Mouse (Mus musculus) ES-E14 (cell line): ENCODE results near the gene Rap1a. TPM values are rescaled to one million over a fixed set of nuclear protein-coding genes. Genes with fewer than 3 reads are reported as not detected.

Experiments used
- DNase-seq: peaks from one replicate; pipeline ENCODE4 v3.0.0-alpha.2; 2013; ENCODE audit warnings: low read depth, low spot score
- H3K27ac ChIP-seq: 2 replicates; pipeline ENCODE4 v1.5.1; 2012; ENCODE audit warnings: low read depth, mild to moderate bottlenecking, low read length, moderate library complexity, mixed read lengths; ENCODE audit not compliant: poor library complexity, insufficient read depth, severe bottlenecking
- H3K36me3 ChIP-seq: 2 replicates; pipeline ENCODE4 v1.6.1; 2012; ENCODE audit warnings: mild to moderate bottlenecking, low read length, moderate library complexity, mixed read lengths; ENCODE audit not compliant: control insufficient read depth, poor library complexity, insufficient read depth, severe bottlenecking
- H3K4me1 ChIP-seq, 2 experiments: fragments of 150-350 bp in 1 of 2; sonication (generic) in 1 of 2; 2 replicates each; pipeline ENCODE4 v1.6.1; 2012; ENCODE audit warnings: low read length in 2 of 2, mild to moderate bottlenecking in 1 of 2, mixed read lengths in 1 of 2; ENCODE audit not compliant: control insufficient read depth in 2 of 2, insufficient read depth in 2 of 2, poor library complexity in 1 of 2
- H3K4me3 ChIP-seq, 2 experiments: fragments of 150-350 bp in 1 of 2; sonication (generic) in 1 of 2; 2 replicates each; pipeline ENCODE4 v1.5.1; 2012; ENCODE audit warnings: low read length in 2 of 2, low read depth in 1 of 2, mild to moderate bottlenecking in 1 of 2, mixed read lengths in 1 of 2; ENCODE audit not compliant: insufficient read depth in 1 of 2, poor library complexity in 1 of 2, severe bottlenecking in 1 of 2
- H3K9ac ChIP-seq: 2 replicates; pipeline ENCODE4 v1.6.1; 2012; ENCODE audit warnings: low read depth, mild to moderate bottlenecking, low read length, mixed read lengths; ENCODE audit not compliant: poor library complexity, insufficient read depth, severe bottlenecking
- H3K9me3 ChIP-seq: fragments of 150-350 bp; sonication (generic); 2 replicates; pipeline ENCODE4 v1.6.1; 2012; ENCODE audit warnings: low read depth, mild to moderate bottlenecking, low read length; ENCODE audit not compliant: control insufficient read depth, insufficient read depth
- CHD2 ChIP-seq: IDR thresholded peaks from 2 replicates; pipeline ENCODE4 v1.6.1; 2014; ENCODE audit warnings: mild to moderate bottlenecking, low read depth, low read length, inconsistent platforms
- HCFC1 ChIP-seq: IDR thresholded peaks from 2 replicates; pipeline ENCODE4 v1.6.1; 2012; ENCODE audit warnings: low read length, inconsistent platforms, borderline replicate concordance; ENCODE audit not compliant: insufficient read depth
- MAFK ChIP-seq: IDR thresholded peaks from 2 replicates; pipeline ENCODE4 v1.6.1; 2014; ENCODE audit warnings: mild to moderate bottlenecking, low read depth, low read length, inconsistent platforms; ENCODE audit not compliant: insufficient read depth
- ZC3H11A ChIP-seq: IDR thresholded peaks from 2 replicates; pipeline ENCODE4 v1.6.1; 2012; ENCODE audit warnings: low read depth, mild to moderate bottlenecking, inconsistent platforms, low read length, borderline replicate concordance
- ZNF384 ChIP-seq: IDR thresholded peaks from 2 replicates; pipeline ENCODE4 v1.6.1; 2012; ENCODE audit warnings: low read depth, low read length, inconsistent platforms
- in situ Hi-C, 2 experiments: fragments of 600-800 bp; cut with MboI; formaldehyde crosslinking; loops; one replicate each; pipeline ENCODE4 v1.15.1; 2025; ENCODE audit warnings: low sequenced_read_pairs in 2 of 2, inconsistent platforms in 1 of 2; ENCODE audit not compliant: unreplicated experiment in 2 of 2
- total RNA-seq: library from RNA; depleted of rRNA; stranded (reverse); fragments of 300-350 nt; gene quantifications from 2 replicates; pipeline ENCODE4 v1.2.3, GENCODE M21; 2012

Gene Rap1a
- total RNA-seq, 1 experiment, result 23.2 TPM

GRCm38 (mm10) chr3:105768529-105768928 is 32.6 kb downstream of the Rap1a start:
- no peak overlapping the region for H3K9ac ChIP-seq
- TF ChIP-seq MAFK (no peak), ZNF384 (no peak), CHD2 (no peak), ZC3H11A (no peak), HCFC1 (no peak)
- H3K27ac ChIP-seq, result no peak overlapping the region
- in situ Hi-C loops, result loop anchor here in 1 of 2 experiments (5.0 kb wide), 1 partner anchor 129 kb away; no protein-coding TSS in a partner anchor
- no peaks in the 10 kb centered on the region for H3K4me1 ChIP-seq
- H3K4me3 ChIP-seq, result no peak overlapping the region
- DNase-seq, result no peak
- no peaks in the 10 kb centered on the region for H3K36me3 ChIP-seq
- no peaks in the 10 kb centered on the region for H3K9me3 ChIP-seq

DNA sequence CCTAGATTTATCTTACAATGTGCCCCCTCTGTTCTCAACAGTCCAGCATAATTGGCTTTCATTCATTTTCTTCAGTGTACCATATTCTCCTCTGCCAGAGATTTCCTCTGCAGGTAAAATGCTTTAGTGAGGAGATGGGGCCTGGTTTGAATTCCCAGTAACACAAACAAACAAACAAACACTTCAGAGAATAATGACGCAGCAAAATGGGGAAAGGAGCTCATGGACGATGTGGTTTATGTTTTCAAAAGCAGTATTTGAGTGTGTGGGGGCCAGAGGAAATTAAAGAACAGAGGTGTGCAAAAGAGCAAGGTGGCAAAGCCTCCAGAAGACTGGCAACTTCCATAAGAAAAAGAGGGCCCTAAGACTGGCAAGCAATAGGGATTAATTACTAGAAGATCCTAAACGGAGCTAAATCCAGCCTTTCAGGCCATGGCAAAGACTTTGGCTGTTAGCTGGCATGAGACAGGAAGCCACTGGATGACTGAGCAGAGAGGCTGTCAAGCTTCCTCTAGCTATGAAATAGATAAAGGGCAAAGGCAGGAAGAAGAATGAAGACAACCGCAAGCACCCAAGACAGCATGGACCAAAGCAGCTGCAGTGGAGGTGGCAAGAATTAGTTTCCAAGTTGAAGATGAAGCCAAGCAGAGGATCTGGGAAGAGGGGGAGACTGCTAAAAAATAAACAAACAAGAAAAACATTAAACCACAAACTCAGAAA is 37.8 kb downstream of the Rap1a start:
- in situ Hi-C loops, result no loop called here
- no peak overlapping the region for H3K4me3 ChIP-seq
- TF ChIP-seq HCFC1 (no peak), ZC3H11A (no peak), CHD2 (no peak), MAFK (no peak), ZNF384 (no peak)

DNA sequence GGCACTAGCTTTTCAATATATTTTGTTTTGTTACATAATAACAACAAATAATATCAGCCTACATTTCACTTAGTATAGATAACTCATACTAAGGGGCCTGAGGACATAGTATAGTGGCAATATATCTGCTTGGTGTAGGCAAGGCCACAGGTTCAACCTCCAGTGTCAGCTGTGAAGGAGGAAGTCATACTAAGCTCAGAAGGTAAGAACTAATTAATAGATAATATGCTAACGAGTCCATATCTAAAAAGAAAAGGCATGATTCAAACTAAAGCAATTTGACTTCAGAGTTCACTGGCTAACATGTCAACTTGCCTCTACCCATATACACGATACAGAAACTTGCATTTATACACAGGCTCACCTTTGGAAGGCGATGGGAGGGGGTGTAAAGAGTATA is 41.1 kb downstream of the Rap1a start:
- DNase-seq, result no peak
- Histone ChIP-seq H3K4me3 (no peak overlapping the region), H3K9ac (no peak overlapping the region), H3K36me3 (no peaks in the 10 kb centered on the region), H3K9me3 (no peaks in the 10 kb centered on the region), H3K4me1 (no peaks in the 10 kb centered on the region), H3K27ac (no peak overlapping the region)
- in situ Hi-C loops, result no loop called here
- TF ChIP-seq HCFC1, result no peak
- TF ChIP-seq ZNF384, result no peak
- TF ChIP-seq ZC3H11A, result no peak
- no peak for TF ChIP-seq CHD2
- TF ChIP-seq MAFK, result no peak

More for the DNA sequence above, 37.8 kb downstream of the Rap1a start:
- H3K36me3 ChIP-seq, result no peaks in the 10 kb centered on the region
- DNase-seq, result no peak
- H3K9ac ChIP-seq, result no peak overlapping the region
- H3K4me1 ChIP-seq, result no peaks in the 10 kb centered on the region
- no peak overlapping the region for H3K27ac ChIP-seq
- no peaks in the 10 kb centered on the region for H3K9me3 ChIP-seq

DNA sequence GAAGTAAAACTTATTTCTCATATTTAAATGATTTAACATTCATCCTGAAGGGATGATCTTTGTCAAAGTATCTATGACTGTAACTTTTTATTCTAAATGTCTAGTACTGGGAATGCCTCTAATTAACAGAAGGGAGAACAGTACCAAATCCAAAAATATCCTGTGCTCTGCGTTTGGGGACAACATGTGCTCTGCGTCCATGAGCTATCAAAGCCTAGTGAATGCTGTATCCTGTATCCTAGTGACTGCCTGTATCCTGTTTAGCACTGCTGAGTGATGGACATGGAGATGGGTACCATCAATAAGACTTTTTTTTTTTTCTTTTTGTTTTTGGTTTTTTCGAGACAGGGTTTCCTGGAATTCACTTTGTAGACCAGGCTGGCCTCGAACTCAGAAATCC is 42.5 kb downstream of the Rap1a start:
- no peak for DNase-seq
- Histone ChIP-seq H3K9ac (no peak overlapping the region), H3K4me3 (no peak overlapping the region), H3K36me3 (no peaks in the 10 kb centered on the region), H3K4me1 (no peaks in the 10 kb centered on the region), H3K27ac (no peak overlapping the region), H3K9me3 (no peaks in the 10 kb centered on the region)
- in situ Hi-C loops, result no loop called here
- TF ChIP-seq ZNF384 (no peak), MAFK (no peak), CHD2 (no peak), HCFC1 (no peak), ZC3H11A (no peak)

GRCm38 (mm10) chr3:105758098-105758497 is 43.0 kb downstream of the Rap1a start:
- Histone ChIP-seq H3K36me3 (no peaks in the 10 kb centered on the region), H3K9me3 (no peaks in the 10 kb centered on the region), H3K27ac (no peak overlapping the region), H3K9ac (no peak overlapping the region), H3K4me3 (no peak overlapping the region), H3K4me1 (no peaks in the 10 kb centered on the region)
- TF ChIP-seq ZC3H11A (no peak), CHD2 (no peak), HCFC1 (no peak), ZNF384 (no peak), MAFK (no peak)
- in situ Hi-C loops, result no loop called here
- DNase-seq, result no peak
